Mouse (Mus musculus) 3T3-L1 (cell line): ENCODE results near the gene 1700001P01Rik.
"Not testable (repeated sequence)": the region's sequence is repeated elsewhere in the genome, so short reads cannot be mapped to it uniquely, and the experiment has no call there.

Experiments
- DNase-seq: peaks from one replicate; pipeline ENCODE4 v3.0.0-alpha.2; 2015; ENCODE audit warnings: low read depth, low spot score

The 1700001P01Rik gene

DNA sequence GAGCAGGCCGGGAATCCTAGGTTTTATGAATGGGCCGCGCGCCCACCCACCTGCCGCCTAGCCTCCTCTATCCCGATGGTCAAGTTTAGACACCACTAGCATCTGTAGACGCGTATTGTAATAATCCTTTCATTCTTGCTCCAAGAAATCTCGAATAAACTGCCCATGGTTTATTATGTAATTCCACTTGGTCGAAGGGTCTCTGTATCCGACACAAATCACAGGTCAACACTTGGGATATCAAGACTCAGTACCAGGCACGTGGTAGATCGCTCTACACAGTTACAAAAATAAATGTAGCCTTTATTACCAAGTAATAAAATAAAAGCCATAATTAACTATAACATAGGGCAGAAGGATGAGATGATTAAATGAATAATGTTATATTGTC lies 30.4 kb downstream of the 1700001P01Rik start:
- DNase-seq = no peak

- DNase-seq = peak; percentile 100
Measured at GRCm38 (mm10) chr11:97744718-97745330, 30.9 kb downstream of the 1700001P01Rik start.

- DNase-seq = peak; percentile 43
Measured at GRCm38 (mm10) chr11:97744063-97744717, 31.5 kb downstream of the 1700001P01Rik start, which contains the start of gene Pip4k2b. Gene Pip4k2b (minus strand): TSS chr11:97744704.

DNA sequence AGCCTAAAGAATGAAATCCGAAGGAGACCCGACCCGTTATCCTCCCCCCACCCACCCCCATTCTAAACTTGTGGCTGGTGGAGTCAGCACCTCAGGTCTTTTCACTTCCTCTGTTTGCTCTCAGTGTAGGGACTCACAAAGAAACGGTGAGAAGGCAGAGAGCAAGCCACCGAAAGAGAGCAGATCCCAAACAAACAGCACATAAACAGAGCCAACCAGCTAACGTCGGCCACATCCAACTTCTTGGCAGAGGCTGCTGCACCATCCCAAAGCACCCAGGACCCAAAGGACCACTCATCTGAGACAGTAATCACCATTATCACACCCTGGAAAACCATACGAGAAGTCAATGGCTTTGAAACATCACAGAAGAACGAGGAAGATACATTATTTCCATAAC lies 32.3 kb downstream of the 1700001P01Rik start:
- DNase-seq = no peak

GRCm38 (mm10) chr11:97742591-97742990 lies 33.1 kb downstream of the 1700001P01Rik start:
- DNase-seq = no peak

DNA sequence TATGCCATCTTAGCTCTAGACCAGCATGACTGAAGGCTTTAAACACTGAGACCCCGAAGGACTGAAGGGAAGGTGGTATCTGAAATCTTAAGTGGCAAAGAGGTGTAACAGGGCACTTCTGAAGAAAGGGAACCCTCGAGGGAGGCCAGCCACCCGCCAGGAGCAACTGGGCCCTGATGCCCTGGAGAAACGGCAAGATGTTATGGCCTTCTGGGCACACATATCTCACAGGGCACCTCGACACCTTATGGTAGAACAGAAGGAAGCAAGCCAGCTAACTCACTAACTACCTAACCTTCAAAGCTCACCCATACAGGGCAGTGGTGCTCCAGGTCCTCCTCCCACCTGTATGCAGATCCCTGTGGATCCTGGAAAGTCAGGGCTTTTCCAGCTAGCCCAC lies 33.6 kb downstream of the 1700001P01Rik start:
- DNase-seq = no peak

GRCm38 (mm10) chr11:97740190-97740589 lies 35.5 kb downstream of the 1700001P01Rik start:
- DNase-seq = no peak

DNA sequence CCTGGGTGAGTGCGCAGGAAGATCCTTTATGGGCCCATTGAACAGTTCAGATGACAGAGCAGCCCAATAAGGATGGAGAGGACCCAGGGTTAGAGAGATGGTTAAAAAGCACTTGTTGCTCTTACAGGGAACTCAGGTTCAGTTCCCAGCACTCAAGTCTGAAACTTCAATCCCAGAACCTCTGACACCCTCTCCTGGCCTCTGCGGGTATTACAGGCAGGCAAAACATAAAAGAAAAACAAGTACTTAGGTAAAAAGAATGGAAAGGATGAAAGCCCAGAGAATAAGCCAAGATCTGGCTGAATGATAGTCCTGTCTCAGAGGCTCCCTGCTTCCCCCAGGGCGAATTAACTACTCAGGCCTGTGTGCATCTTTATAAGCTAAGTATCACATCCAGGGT lies 36.6 kb downstream of the 1700001P01Rik start:
- peak; percentile 37 for DNase-seq

- DNase-seq = peak; percentile 37
Measured at GRCm38 (mm10) chr11:97738703-97739102, 37.0 kb downstream of the 1700001P01Rik start.

DNA sequence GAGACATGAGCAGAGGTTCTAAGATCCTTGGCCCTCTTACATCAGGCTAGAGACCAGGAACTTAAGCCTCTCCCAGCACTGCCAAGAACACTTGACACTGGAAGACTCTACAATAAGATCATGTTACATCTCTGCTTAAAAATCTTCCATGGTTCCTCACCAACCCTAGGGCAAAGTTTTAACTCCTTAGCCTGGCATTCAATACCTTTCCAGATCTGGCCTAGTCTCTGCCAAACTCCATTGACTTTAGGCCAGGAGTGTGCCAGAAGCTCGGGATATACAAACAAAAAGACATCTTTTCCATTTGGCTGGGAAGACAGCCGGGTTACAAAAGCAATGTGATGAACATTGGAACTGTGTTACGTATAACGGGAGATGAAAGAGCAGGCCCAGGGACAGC lies 38.1 kb downstream of the 1700001P01Rik start:
- peak; percentile 66 for DNase-seq

GRCm38 (mm10) chr11:97736645-97737044 lies 39.1 kb downstream of the 1700001P01Rik start:
- no peak for DNase-seq

DNA sequence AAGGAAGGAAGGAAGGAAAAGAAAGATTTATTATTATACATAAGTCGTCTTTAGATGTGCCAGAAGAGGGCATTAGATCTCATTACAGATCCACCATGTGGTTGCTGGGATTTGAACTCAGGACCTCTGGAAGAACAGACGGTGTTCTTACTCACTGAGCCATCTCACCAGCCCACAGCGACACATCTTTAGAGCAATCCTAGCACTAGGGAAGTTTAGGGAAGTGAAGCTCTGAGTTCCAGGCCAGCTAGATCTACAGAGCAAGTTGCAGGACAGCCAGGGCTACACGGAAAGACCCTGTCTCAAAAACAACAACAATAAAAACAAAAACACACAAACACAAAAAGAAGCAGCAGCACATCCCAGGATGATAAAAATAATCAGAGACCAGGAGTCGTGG lies 40.9 kb downstream of the 1700001P01Rik start:
- not testable (repeated sequence) for DNase-seq

DNA sequence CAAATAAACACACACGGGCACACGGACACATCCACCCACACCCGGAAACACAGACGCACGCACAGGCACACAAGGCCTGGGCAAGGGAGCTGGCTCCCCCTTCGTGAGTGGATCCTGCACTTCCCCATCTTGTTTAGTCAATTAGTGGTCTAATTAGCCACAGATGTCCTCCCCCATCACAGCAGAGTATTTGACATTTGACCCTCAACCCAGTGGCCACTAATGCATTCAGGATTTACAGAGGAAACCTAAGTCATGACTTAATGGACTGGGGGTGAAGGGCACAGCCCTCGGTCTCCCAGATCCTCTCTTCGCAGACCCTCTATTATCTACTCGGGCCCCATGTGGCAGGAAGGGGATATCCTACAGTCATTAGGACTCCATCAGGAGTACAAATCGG lies 42.0 kb downstream of the 1700001P01Rik start:
- no peak for DNase-seq

DNA sequence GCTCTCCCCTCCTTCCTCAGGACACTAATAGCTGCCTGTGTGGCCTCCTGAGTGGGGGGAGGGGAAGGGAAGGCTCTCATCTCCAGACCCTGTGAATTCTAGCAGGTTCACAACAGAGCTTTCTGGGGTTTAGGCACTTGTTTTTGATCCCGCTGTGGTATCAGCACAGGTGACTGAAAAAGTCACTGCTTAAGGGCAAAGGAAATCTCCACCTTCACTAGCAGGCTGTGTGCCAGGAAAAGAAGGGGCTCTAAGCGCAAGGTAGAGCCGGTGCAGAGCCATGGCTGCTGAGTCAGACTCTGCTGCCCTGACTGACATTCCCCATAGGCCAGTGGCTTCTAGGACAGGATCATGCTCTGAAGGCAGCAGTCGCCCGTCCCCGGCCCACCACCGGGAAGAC lies 47.0 kb downstream of the 1700001P01Rik start:
- no peak for DNase-seq

GRCm38 (mm10) chr11:97728311-97728710 lies 47.4 kb downstream of the 1700001P01Rik start:
- no peak for DNase-seq

- no peak for DNase-seq
Measured at GRCm38 (mm10) chr11:97723709-97724108, 52.0 kb downstream of the 1700001P01Rik start.
